Mouse (Mus musculus) lung, postnatal 36 days (tissue): Measurements from ENCODE around the gene Keap1.
A peak's percentile ranks its signal among the peaks of the same experiment; 100 is the strongest.
"Not testable (repeated sequence)": the region's sequence is repeated elsewhere in the genome, so short reads cannot be mapped to it uniquely, and the experiment has no call there.

ENCODE experiments used
- DNase-seq: peaks from one replicate; pipeline ENCODE4 v3.0.0; 2022; ENCODE audit warnings: mixed read lengths

The Keap1 gene

GRCm38 (mm10) chr9:21225415-21225758 is 13.8 kb downstream of the Keap1 start:
- DNase-seq = no peak

- peak; percentile 59 for DNase-seq
Observed at GRCm38 (mm10) chr9:21224576-21225414, 14.4 kb downstream of the Keap1 start.

- no peak for DNase-seq
Observed at GRCm38 (mm10) chr9:21223906-21224305, 15.3 kb downstream of the Keap1 start.

- not testable (repeated sequence) for DNase-seq
Observed at GRCm38 (mm10) chr9:21223490-21223889, 15.7 kb downstream of the Keap1 start.

GRCm38 (mm10) chr9:21221383-21221929 is 17.7 kb downstream of the Keap1 start:
- DNase-seq = peak; percentile 91

- DNase-seq = peak; percentile 98
Observed at GRCm38 (mm10) chr9:21220490-21221382, 18.4 kb downstream of the Keap1 start.

- DNase-seq = no peak
Observed at GRCm38 (mm10) chr9:21219820-21220219, 19.3 kb downstream of the Keap1 start.

- no peak for DNase-seq
Observed at GRCm38 (mm10) chr9:21216050-21216841, 22.9 kb downstream of the Keap1 start.

GRCm38 (mm10) chr9:21213617-21214190 is 25.5 kb downstream of the Keap1 start:
- DNase-seq = no peak

GRCm38 (mm10) chr9:21211624-21212023 is 27.5 kb downstream of the Keap1 start:
- no peak for DNase-seq

- DNase-seq = no peak
Observed at GRCm38 (mm10) chr9:21210821-21211220, 28.3 kb downstream of the Keap1 start.

GRCm38 (mm10) chr9:21208626-21209025 is 30.5 kb downstream of the Keap1 start:
- no peak for DNase-seq

GRCm38 (mm10) chr9:21206848-21207247 is 32.3 kb downstream of the Keap1 start:
- DNase-seq = no peak

- DNase-seq = no peak
Observed at GRCm38 (mm10) chr9:21204528-21205272, 34.5 kb downstream of the Keap1 start.

GRCm38 (mm10) chr9:21204156-21204527 is 35.0 kb downstream of the Keap1 start:
- no peak for DNase-seq

GRCm38 (mm10) chr9:21198960-21199359 is 40.2 kb downstream of the Keap1 start:
- no peak for DNase-seq

- no peak for DNase-seq
Observed at GRCm38 (mm10) chr9:21197981-21198380, 41.2 kb downstream of the Keap1 start.

GRCm38 (mm10) chr9:21196521-21197433 is 42.4 kb downstream of the Keap1 start:
- DNase-seq = no peak

GRCm38 (mm10) chr9:21195736-21196505 is 43.2 kb downstream of the Keap1 start:
- DNase-seq = not testable (repeated sequence)
